Mouse (Mus musculus): ENCODE measurements around the gene Chodl. TPM values are rescaled to one million over a fixed set of nuclear protein-coding genes. Genes with fewer than 3 reads are reported as not detected.

Chodl gene
- total RNA-seq (2021), result under 1 TPM; 0.33 to 0.40 TPM
- long read RNA-seq, experiment 1, partial matches to known transcripts, result 0 of 1 reads
- long read RNA-seq, experiment 1, other reads (novel, unspliced or antisense), result 0 of 1 reads
- long read RNA-seq, experiment 2, result 0 reads

DNA sequence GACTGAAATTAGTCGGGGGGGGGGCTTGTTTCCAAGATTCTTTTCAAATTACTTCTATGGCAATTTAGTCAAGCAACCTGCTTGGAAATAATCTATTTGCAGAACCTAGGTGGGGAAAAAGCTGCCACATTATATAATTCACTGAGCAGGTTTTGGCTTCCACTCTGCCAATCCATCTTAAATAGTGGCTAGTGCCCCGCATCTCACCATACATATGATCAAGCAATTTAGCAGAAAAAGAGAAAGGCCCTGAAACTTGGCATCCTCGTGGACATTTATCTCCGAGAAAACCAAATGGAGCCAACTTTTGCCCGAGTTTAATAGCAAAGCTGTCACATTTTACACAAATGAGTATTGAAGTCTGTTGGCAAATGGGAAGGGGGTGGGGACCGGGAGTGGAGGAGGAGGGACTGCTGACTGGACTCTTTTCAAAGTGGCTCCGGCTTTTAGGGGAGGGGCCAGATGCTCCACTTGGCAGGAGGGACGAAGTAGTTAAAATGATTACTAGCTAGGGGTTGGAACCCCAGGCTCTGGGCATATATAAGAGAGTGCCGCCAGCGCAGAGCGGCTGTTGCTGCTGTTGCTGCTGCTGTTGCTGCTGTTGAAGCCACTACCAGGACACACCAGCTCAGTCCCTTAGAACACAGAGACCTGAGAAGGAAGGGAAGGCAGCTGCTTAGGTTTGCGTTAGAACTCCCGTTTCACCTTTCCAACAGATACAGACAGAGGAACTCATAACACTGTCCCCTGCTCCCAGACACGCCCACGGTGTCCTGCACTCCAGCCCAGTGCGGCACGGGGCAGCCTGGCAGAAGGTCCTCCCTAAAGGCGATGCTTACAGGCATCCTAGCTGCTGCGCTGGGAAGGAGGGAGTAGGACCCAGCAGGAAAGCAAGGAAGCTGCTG, at the start of gene Chodl:
Gene Chodl, plus strand, starts transcription at position 567 of the 905 bp plus-strand sequence.
- DNase-seq, result peak; percentile 4 to 10

DNA sequence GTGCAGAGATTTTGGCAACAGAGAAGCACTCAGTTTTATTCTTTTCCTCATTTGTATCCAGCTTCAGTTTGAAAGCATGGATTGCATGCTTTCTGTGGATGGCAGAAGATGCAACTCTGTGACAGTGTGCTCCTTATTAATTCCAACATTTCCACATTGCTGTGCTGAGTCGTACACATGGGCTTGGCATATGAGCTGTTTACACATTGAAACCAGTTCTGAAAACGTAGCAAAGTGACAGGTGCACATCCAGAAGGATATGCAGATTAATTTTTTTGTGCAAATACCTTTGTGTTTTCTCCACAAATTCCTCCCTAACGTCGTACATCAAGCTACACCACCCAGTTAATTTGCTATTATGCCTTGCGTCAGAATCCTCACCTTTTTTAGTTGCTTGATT, 8.1 kb upstream of the Chodl start:
- no peak for DNase-seq

DNA sequence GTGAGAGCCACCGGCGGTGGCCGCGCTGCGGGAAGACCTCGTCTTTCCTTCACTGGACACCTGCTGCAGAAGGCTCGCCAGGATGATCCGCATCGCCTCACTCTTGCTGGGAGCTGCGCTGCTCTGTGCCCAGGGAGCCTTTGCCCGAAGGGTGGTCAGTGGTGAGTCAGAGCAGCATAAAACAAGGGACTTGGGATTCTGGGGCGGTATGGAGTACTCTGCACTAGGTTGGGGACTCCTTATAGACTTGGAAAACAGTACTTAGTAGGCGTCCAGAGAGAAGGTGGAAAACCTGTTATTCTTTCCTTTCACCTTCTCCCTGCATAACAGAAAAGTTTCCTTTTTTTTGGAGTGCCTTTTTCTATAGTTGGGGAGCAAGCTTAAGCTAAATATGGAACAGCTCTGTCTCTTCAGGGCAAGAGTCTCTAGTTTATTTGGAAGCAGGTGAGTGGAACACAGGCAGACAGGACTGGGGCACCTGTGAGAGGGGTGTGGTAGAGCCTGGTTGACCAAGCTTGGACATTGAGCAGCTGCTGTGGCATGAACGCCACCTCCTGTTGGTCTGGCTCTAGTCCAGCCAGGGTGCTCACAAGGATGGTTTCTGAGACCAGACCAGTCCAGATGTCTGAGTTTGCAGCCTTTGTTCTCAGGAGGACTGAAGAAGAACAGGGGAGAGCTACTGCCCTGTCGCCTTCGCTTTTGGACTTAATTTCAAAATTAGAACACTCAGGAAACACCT, 708 bp downstream of the Chodl start:
- peak in 1 of 2 experiments; percentile 1 for DNase-seq

DNA sequence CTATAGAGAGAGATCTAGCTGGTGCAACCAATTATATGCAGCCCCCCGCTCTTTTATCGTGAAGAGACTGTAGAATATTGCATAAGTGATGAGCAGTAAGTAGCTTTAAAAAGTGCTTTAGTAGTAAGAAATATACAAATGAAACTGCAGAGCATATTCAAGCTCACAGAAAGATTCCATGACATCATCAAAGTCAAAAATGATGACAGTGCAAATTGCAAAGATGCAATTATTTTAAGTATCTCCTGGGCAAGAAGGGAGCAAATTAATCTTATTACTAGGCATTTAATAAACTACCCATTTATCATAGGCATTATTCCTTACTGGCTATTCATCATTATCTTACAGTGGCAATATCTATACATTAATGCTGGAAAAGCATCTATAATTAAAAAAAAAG, 3.5 kb downstream of the Chodl start:
- no peak for DNase-seq

DNA sequence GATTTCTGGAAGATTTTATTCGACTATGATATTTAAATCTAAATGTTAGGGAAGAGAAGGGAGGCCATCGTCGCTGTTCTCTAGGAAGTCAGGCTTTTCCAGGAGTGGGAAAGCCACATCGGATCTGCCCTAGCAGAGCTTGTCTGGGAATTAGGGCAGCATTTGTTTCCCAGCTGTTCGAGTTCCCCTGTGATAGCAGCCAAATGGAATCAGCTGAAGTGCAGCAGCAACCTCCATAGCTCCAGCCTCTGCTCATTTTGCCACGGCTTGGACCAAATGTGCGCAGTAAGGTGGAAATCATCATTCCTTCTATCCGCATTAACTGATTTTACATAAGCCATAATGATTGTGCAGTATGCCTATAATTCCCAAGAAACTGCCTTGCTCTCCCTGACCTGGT, 7.0 kb downstream of the Chodl start:
- DNase-seq, result no peak

DNA sequence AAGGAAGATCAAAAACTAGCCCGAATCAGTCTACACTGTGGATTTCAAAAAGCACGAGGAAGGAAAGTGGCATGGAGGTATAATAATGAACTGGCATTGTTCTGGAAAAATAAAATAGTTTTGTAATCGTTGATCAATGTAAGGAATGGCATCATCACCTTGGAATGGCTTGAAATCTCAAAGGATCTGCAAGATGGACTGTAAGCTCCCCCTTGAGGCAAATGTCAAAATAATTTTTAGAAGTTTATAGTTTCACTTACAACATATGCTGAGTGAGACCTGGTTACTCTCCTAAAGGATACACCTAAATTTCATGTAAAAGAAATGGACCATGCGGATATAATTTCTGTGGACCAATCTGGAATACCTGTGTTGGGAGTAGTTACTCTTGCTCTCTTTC, 19.6 kb downstream of the Chodl start:
- DNase-seq, result no peak

DNA sequence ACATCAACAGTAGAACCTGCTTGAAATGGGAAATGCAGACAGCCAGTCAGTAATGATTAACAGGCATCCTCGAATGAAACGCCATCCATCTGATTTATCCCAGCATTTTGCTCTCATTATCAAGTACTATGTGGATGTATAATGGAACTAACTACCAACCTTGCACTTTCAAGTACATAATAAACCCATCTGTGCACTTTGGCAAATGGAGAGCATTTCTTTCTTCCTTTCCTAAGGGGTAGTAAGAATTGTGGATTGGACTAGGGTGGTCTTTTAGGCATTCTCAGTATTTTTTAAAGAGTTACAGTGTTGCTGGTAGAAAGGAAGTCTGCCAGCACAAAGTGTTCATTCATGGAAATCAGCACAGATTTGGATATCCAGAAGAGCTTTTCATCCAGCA, 26.7 kb downstream of the Chodl start:
- DNase-seq, result no peak

DNA sequence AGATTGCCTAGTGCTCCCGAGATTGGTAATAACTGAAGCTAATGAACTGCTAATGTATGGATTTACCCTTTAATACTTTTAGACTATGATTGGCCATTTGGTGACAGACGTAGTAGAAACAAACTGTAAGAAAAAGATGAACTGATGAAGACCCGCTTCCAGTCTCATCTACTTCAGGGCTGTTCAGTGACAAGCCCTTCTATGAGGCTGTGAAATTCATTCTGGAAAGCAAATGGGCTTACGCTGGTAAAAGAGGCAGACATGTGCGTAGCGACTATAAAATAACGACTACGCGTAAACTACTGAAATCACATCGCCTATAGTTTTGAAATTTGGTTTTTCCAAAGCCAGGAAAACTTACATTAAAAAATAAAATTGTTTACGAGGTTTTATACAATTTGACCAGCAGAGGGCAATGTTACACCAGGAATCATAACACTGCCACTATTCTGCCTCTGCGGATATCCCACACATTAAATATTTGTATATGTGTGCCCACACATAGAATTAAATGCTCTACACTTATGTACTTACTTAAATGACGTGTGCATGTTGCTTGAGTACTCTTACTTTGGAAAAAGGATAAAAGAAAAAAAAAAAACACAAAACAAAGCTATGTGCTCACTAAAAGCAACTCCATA, 38.5 kb downstream of the Chodl start:
- DNase-seq, result peak in 1 of 2 experiments; percentile 3

DNA sequence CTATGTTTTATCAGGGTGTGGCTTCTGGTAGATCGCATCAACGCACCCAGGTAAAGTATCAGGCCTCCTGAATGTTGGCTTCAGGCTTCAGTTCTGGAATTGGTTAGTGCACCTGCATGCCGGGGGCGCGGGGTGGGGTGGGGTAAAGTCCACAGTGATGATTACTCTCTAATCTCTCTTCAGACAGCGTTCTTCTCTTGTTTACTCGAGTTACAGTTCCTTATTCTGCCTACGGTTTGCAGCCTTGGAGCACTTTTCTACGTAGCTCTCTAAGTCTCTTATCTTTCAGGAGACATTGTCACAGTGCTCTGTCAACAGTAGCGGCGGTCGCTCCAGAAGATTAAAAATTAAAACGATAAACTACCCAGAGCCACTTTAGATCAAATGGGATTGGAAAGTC, 43.4 kb downstream of the Chodl start:
- DNase-seq, result no peak

DNA sequence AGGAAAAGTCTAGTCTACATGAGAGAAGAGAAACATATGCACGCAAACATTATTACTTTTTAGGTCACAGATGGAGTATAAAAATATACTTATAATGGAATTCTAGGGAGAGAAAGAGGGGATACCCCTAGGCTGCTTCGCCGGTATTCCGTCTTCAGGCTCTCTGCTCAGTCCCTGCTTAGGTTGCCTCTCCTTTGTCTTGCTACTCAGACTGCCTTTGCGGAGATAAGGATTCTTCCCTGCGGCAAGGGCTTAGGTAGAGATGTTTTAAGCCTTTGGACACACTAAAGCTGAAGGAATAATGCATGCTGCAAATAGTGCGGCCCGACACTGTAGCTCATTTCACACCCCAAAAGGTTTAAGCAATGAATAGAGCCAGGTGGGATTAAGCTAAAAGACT, 45.6 kb downstream of the Chodl start:
- DNase-seq, result no peak

Other genes with a start within 250 kb of the Chodl start
- not detected for gene Tmprss15, start 160.1 kb downstream of the Chodl start, total RNA-seq (2021)